Mouse (Mus musculus) myocyte (in vitro differentiated cells): Measurements from ENCODE around the gene Kdm6b.

Experiments
- E2F4 ChIP-seq: IDR thresholded peaks from one replicate; pipeline ENCODE4 v1.6.1; 2011; ENCODE audit warnings: mild to moderate bottlenecking, control low read depth, moderate library complexity; ENCODE audit not compliant: insufficient read depth
- MYOG ChIP-seq, 3 experiments: IDR thresholded peaks; one replicate each; pipeline ENCODE4 v1.6.1; 2011; ENCODE audit warnings: control low read depth in 2 of 3, low read depth in 2 of 3, mild to moderate bottlenecking in 2 of 3; ENCODE audit not compliant: insufficient read length in 2 of 3, control insufficient read depth in 1 of 3, insufficient read depth in 1 of 3
- POLR2A ChIP-seq: IDR thresholded peaks from one replicate; pipeline ENCODE4 v1.6.1; 2011; ENCODE audit warnings: low read depth, mild to moderate bottlenecking, control low read depth, moderate library complexity; ENCODE audit not compliant: insufficient read length
- POLR2AphosphoS2 ChIP-seq: IDR thresholded peaks from one replicate; pipeline ENCODE4 v1.6.1; 2011; ENCODE audit warnings: low read depth, control low read depth; ENCODE audit not compliant: insufficient read length
- TCF12 ChIP-seq: IDR thresholded peaks from one replicate; pipeline ENCODE4 v1.6.1; 2011; ENCODE audit warnings: mild to moderate bottlenecking, control low read depth; ENCODE audit not compliant: poor library complexity, insufficient read depth, severe bottlenecking
- TCF3 ChIP-seq: IDR thresholded peaks from one replicate; pipeline ENCODE4 v1.6.1; 2011; ENCODE audit warnings: low read depth, control low read depth; ENCODE audit not compliant: insufficient read length
- USF1 ChIP-seq: IDR thresholded peaks from one replicate; pipeline ENCODE4 v1.6.1; 2011; ENCODE audit warnings: low read depth, mild to moderate bottlenecking, control low read depth, moderate library complexity

DNA sequence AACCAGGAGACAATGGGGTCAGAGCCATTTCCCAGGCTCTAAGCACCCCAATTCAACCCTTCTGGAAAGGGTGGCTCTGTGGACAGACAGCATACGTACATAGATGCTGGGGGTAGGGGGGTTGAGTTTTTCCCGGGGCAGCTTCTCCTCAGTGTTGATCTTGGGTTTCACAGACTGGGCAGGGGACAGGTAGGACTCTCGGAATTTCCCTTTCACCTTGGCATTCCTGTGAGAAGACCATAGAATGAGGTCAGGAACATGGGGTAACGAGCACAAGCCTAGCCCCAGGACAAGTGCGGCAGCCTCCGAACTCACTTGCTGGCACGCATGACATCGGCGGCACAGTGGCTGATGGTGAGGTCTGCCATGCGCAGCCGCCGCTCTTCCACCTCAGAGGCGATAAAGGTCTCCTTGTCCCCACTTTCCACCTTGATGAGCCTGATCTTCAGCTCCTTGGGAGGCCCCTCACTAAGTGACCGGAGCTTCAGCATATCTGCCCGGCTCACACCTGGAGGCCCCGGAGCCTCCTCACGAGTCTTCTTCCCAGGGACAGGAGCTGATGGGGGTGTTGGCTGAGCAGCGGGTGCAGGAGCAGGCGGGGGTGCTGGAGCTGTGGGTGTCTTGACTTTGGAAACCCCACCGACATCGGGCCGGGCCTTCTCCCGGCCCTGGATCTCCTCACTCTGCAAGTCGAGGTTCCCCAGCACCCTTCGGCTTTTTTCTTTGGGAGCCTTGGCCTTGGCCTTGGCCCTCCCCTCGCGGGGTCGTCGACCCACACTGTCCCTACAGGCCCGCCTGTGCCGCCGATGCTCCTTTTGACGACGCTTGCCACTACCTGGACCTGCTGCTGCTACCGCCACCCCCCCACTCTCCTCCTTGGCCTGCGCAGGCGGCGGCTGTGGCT is 9.5 kb downstream of the Kdm6b start:
- TF ChIP-seq TCF12 = no peak
- TF ChIP-seq USF1 = no peak
- TF ChIP-seq POLR2A = peak; percentile 48
- TF ChIP-seq TCF3 = no peak
- TF ChIP-seq E2F4 = no peak
- peak in 1 of 3 experiments; percentile 2 for TF ChIP-seq MYOG (IDR thresholded peaks at IDR 0.05; ENCODE audit: control insufficient read depth in 1 of 3, insufficient read depth in 1 of 3, insufficient read length in 2 of 3, low read depth in 2 of 3)
- TF ChIP-seq POLR2AphosphoS2 = peak; percentile 87
